In genomic region chr4:88471528-88471927, GRCm38 (mm10) we compare ENCODE assay signal across 28 mouse cellular contexts. TPM values are rescaled to one million over a fixed set of nuclear protein-coding genes. Genes with fewer than 3 reads are reported as not detected.
A peak's percentile ranks its signal among the peaks of the same experiment; 100 is the strongest.
DNase-seq lines count a peak whose midpoint lies in the region; ATAC-seq and TF ChIP-seq lines count a peak whose summit lies in the region.
"Had no signal": no experiment of that assay in that cellular context is flagged by ENCODE, and none has a peak within 500 bp of the region (broad histone marks: within the 10 kb centered on the region; RNA-seq: fewer than 3 reads in every experiment).

No protein-coding gene starts in this region.

- 81% methylated on average over 2 of the region's 2 CpGs for WGBS in kidney, adult 2 months
- 85% methylated on average over 2 of the region's 2 CpGs for WGBS in hindbrain, embryonic 10.5 days

- H3K4me1 ChIP-seq in kidney, adult 2 months (ENCODE audit: control insufficient read depth, insufficient read depth, low read length): no peaks in the 10 kb centered on the region
- peaks cover 11% of the 10 kb centered on the region for H3K4me1 ChIP-seq in hindbrain, embryonic 10.5 days (replicated peaks)

- ATAC-seq in common myeloid progenitor, adult 5-6 weeks (replicated peaks; ENCODE audit: low read depth, poor library complexity, severe bottlenecking): 0 out of 2 replicates have a peak, but pooled peaks have one; percentile 52
- ATAC-seq in granulocyte monocyte progenitor cell, adult 5-6 weeks (replicated peaks; ENCODE audit: poor library complexity, severe bottlenecking): peak; percentile 82
- peak; percentile 64 for ATAC-seq in megakaryocyte, adult 5-6 weeks (ENCODE audit: poor library complexity, severe bottlenecking)
- peak; percentile 84 for ATAC-seq in megakaryocyte progenitor cell, adult 5-6 weeks (replicated peaks; ENCODE audit: poor library complexity)
- ATAC-seq: activated CD4-positive, CD25-positive, alpha-beta regulatory T cell, adult 4 months; CD4-positive, CD25-positive, alpha-beta regulatory T cell, adult 4 months; Patski had no signal

- H3K4me3 ChIP-seq in kidney, adult 2 months (ENCODE audit: insufficient read depth, low read depth, low read length): no peak overlapping the region
- no peak overlapping the region for H3K4me3 ChIP-seq in hindbrain, embryonic 10.5 days

- no peak for DNase-seq in kidney, adult 2 months
- DNase-seq in heart, adult 18-20 months: no peak
- DNase-seq in hindbrain, embryonic 10.5 days (ENCODE audit: low spot score): no peak
- DNase-seq in urinary bladder, postnatal 4 days (ENCODE audit: low spot score in 2 of 2): no peak
- DNase-seq: adrenal gland, adult 2 months; adrenal gland, adult 8-10 months; adrenal gland, postnatal 10 days; adrenal gland, postnatal 14 days; adrenal gland, postnatal 25 days; adrenal gland, postnatal 36 days; B cell, adult 2 months; cerebellum, adult 11 months; cerebellum, adult 11-12 months had no signal

- TF ChIP-seq POLR2A in kidney, adult 2 months (IDR thresholded peaks at IDR 0.05; ENCODE audit: low read depth, low read length): no peak

- no peak overlapping the region for H3K27ac ChIP-seq in kidney, adult 2 months (ENCODE audit: insufficient read depth, low read depth, low read length)
- no peak overlapping the region for H3K27ac ChIP-seq in hindbrain, embryonic 10.5 days

- no peaks in the 10 kb centered on the region for H3K36me3 ChIP-seq in kidney, adult 2 months (ENCODE audit: control insufficient read depth, insufficient read depth, low read length)
- no peaks in the 10 kb centered on the region for H3K36me3 ChIP-seq in hindbrain, embryonic 10.5 days
- H3K36me3 ChIP-seq: G1E had no signal

- no peaks in the 10 kb centered on the region for H3K27me3 ChIP-seq in kidney, adult 2 months (replicated peaks; ENCODE audit: control insufficient read depth, insufficient read depth, low read length)
- no peaks in the 10 kb centered on the region for H3K27me3 ChIP-seq in hindbrain, embryonic 10.5 days (ENCODE audit: insufficient read depth, poor library complexity, severe bottlenecking)
- H3K27me3 ChIP-seq: CH12.LX, Patski had no signal

- no peaks in the 10 kb centered on the region for H3K9me3 ChIP-seq in hindbrain, embryonic 10.5 days
- H3K9me3 ChIP-seq: G1E had no signal

- no peak for TF ChIP-seq CTCF in kidney, adult 2 months (conservative IDR thresholded peaks at IDR 0.05; ENCODE audit: insufficient read depth, insufficient read length, low read depth, low read length)

RNA-seq across cellular contexts. Expression of gene Hacd4, which starts 32.8 kb away (rescaled TPM):
- total RNA-seq in common myeloid progenitor, adult 5-6 weeks (2017): 3.6 and 4.8 TPM in 2 replicates
- total RNA-seq in granulocyte monocyte progenitor cell, adult 5-6 weeks (2014; fragmentation: Nextera tagmentation): 1.8 and 4.9 TPM in 2 replicates
- 2.7 and 2.8 TPM in 2 replicates for total RNA-seq in granulocyte monocyte progenitor cell, adult 5-6 weeks (2017)
- 112 and 118 TPM in 2 replicates for total RNA-seq in megakaryocyte, adult 5-6 weeks (2015)
- total RNA-seq in megakaryocyte, adult 5-6 weeks (2017): 70.7 and 72.7 TPM in 2 replicates
- 6.4 and 6.9 TPM in 2 replicates for total RNA-seq in megakaryocyte progenitor cell, adult 5-6 weeks (2015)
- 2.0 and 3.3 TPM in 2 replicates for total RNA-seq in megakaryocyte progenitor cell, adult 5-6 weeks (2017)
- 2.8 and 3.7 TPM in 2 replicates for polyA plus RNA-seq in kidney, adult 2 months (2012; rRNA removed)
- total RNA-seq in heart, adult 18-20 months (2021): 1 to 10 TPM; 3.6 to 3.9 TPM
- 3.1 and 4.6 TPM in 2 replicates for polyA plus RNA-seq in hindbrain, embryonic 10.5 days (2016; fragmentation: Nextera tagmentation; extraction: Ambion mirVana)
- polyA plus RNA-seq: G1E had no signal

RNA-seq across cellular contexts. Expression of gene Ifnb1, which starts 51.0 kb away (rescaled TPM):
- not detected in 2 replicates for total RNA-seq in common myeloid progenitor, adult 5-6 weeks (2017)
- not detected in 2 replicates for total RNA-seq in granulocyte monocyte progenitor cell, adult 5-6 weeks (2014; fragmentation: Nextera tagmentation)
- not detected in 2 replicates for total RNA-seq in granulocyte monocyte progenitor cell, adult 5-6 weeks (2017)
- total RNA-seq in megakaryocyte, adult 5-6 weeks (2015): not detected in 2 replicates
- total RNA-seq in megakaryocyte, adult 5-6 weeks (2017): not detected in 2 replicates
- total RNA-seq in megakaryocyte progenitor cell, adult 5-6 weeks (2015): 0.95 TPM in 1 of 2 replicates, not detected in the other
- not detected in 2 replicates for total RNA-seq in megakaryocyte progenitor cell, adult 5-6 weeks (2017)
- not detected in 2 replicates for polyA plus RNA-seq in kidney, adult 2 months (2012; rRNA removed)
- not detected for total RNA-seq in heart, adult 18-20 months (2021)
- not detected in 2 replicates for polyA plus RNA-seq in hindbrain, embryonic 10.5 days (2016; fragmentation: Nextera tagmentation; extraction: Ambion mirVana)
- total RNA-seq: adrenal gland, adult 18-20 months; adrenal gland, adult 2 months; adrenal gland, adult 8-10 months; adrenal gland, postnatal 10 days; adrenal gland, postnatal 14 days; adrenal gland, postnatal 25 days; adrenal gland, postnatal 36 days; adrenal gland, postnatal 4 days; CH12.LX; ES-E14; G1E; MEL had no signal
- polyA plus RNA-seq: activated CD4-positive, CD25-positive, alpha-beta regulatory T cell, adult 4 months; adrenal gland, adult 2 months; brain, embryonic 14.5 days; C2C12; CD4-positive, CD25-positive, alpha-beta regulatory T cell, adult 4 months; G1E; Patski had no signal

Comparison
In these comparisons a context has a peak if more than half of its experiments do, and no peak if none do; other contexts are left out.
1. RNA of gene Hacd4, which starts 32.8 kb away (total RNA-seq): 70.7 to 118 TPM in megakaryocyte, adult 5-6 weeks; 2.0 to 6.9 TPM in megakaryocyte progenitor cell, adult 5-6 weeks, 1.8 to 4.9 TPM in granulocyte monocyte progenitor cell, adult 5-6 weeks, 3.6 to 4.8 TPM in common myeloid progenitor, adult 5-6 weeks and 3.6 to 3.9 TPM in heart, adult 18-20 months; every median in the first group is over 4 times any median in the second.
2. Peak in every context shown above with its lines, with median percentiles within 50 percentile points of each other: ATAC-seq.